Mouse (Mus musculus) cerebellum, adult 2 months (tissue): Measurements from ENCODE around the gene Anapc16.

Experiments
- CTCF ChIP-seq: fragments of 200-500 bp; IDR thresholded peaks from 2 replicates; pipeline ENCODE4 v1.5.1; 2011; ENCODE audit warnings: low read depth, mild to moderate bottlenecking, control low read depth, low read length, moderate library complexity, borderline replicate concordance; ENCODE audit not compliant: insufficient read depth
- POLR2A ChIP-seq: fragments of 200-500 bp; IDR thresholded peaks from 2 replicates; pipeline ENCODE4 v1.6.1; 2011; ENCODE audit warnings: low read length, control low read depth, borderline replicate concordance; ENCODE audit not compliant: insufficient read depth

GRCm38 (mm10) chr10:60026759-60027395 lies 23.9 kb upstream of the Anapc16 start:
- TF ChIP-seq CTCF (no peak), POLR2A (no peak)
